Mouse (Mus musculus) small intestine, adult 2 months (tissue): ENCODE results near the gene Aqp2. TPM values are rescaled to one million over a fixed set of nuclear protein-coding genes. Genes with fewer than 3 reads are reported as not detected.
A peak's percentile ranks its signal among the peaks of the same experiment; 100 is the strongest.

Source experiments
- H3K27ac ChIP-seq: fragments of 200-500 bp; 2 replicates; pipeline ENCODE4 v1.5.1; 2012; ENCODE audit warnings: low read depth, low read length, control low read depth, inconsistent platforms; ENCODE audit not compliant: insufficient read depth
- H3K27me3 ChIP-seq: fragments of 200-500 bp; 2 replicates; pipeline ENCODE4 v1.6.1; 2012; ENCODE audit warnings: mild to moderate bottlenecking, moderate library complexity, low read length, inconsistent platforms; ENCODE audit not compliant: control insufficient read depth, insufficient read depth
- H3K36me3 ChIP-seq: fragments of 200-500 bp; 2 replicates; pipeline ENCODE4 v1.6.1; 2012; ENCODE audit warnings: mild to moderate bottlenecking, low read length, control low read depth, inconsistent platforms; ENCODE audit not compliant: control insufficient read depth, insufficient read depth
- H3K4me1 ChIP-seq: fragments of 200-500 bp; 2 replicates; pipeline ENCODE4 v1.6.1; 2012; ENCODE audit warnings: low read length, inconsistent platforms, mixed read lengths; ENCODE audit not compliant: control insufficient read depth, insufficient read depth, insufficient read length
- H3K4me3 ChIP-seq: fragments of 200-500 bp; 2 replicates; pipeline ENCODE4 v1.5.1; 2012; ENCODE audit warnings: low read depth, mild to moderate bottlenecking, control low read depth, inconsistent platforms, low read length, moderate library complexity
- CTCF ChIP-seq: fragments of 200-500 bp; IDR thresholded peaks from 2 replicates; pipeline ENCODE4 v1.5.1; 2012; ENCODE audit warnings: low read depth, mild to moderate bottlenecking, control low read depth, inconsistent platforms, low read length, moderate library complexity, mixed read lengths; ENCODE audit not compliant: insufficient replicate concordance, insufficient read length; ENCODE audit errors: extremely low read depth
- POLR2A ChIP-seq: fragments of 200-500 bp; IDR thresholded peaks from 2 replicates; pipeline ENCODE4 v1.6.1; 2012; ENCODE audit warnings: low read depth, mild to moderate bottlenecking, control low read depth, inconsistent platforms, low read length, moderate library complexity
- WGBS: fragments of 180-500 bp; shearing (Covaris S2); methylation state at CpG from one replicate; pipeline ENCODE4 v1.1.7; 2018; 5-methylcytosine and 5-hydroxymethylcytosine counted together
- polyA plus RNA-seq: library from polyadenylated mRNA; depleted of rRNA; stranded (reverse); fragments of >200 nt; gene quantifications from 2 replicates; pipeline ENCODE4 v1.2.3, GENCODE M21; 2012

Gene Aqp2
- polyA plus RNA-seq, 1 experiment, result not detected

DNA sequence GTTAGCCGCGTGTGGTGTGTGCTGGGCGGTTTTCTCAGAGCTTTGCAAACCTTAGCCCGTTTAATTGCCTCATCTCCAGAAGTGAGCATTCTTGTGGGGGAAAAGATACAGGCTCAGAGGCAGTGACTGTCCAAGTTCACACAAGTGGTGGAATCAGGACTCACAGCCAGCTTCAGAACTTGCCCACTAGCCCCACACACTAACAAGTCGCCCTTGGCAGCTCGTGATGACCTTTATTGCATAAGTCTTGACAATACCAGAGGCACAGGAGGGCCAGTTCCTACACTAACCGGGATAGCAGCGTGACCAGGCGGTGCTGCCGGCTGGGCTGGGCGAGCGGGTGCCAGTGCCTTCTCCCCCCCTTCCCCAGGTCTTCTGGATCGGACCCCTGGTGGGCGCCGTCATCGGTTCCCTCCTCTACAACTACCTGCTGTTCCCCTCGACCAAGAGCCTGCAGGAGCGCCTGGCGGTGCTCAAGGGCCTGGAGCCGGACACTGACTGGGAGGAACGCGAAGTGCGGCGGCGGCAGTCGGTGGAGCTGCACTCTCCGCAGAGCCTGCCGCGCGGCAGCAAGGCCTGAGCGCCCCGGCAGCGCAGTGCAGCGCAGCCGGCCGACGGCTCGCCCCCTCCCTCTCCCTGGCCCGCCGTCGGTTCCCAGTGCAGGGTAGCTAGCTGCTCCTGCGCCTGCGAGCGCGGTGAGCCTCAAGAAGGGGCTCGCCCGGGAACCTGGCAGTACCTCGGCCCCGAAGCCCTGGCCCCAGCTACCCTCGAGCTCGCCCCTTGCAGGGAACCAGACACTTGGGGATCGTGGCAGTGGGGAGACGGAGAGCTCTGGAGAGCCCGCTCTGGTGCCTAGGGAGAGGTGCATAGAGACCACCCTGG lies 4.8 kb downstream of the Aqp2 start:
- peaks cover 9% of the 10 kb centered on the region for H3K4me1 ChIP-seq
- no peaks in the 10 kb centered on the region for H3K36me3 ChIP-seq
- no peak overlapping the region for H3K27ac ChIP-seq
- peaks cover 29% of the 10 kb centered on the region for H3K27me3 ChIP-seq
- WGBS, result 4% methylated on average over 54 of the region's 54 CpGs
- TF ChIP-seq POLR2A (no peak), CTCF (no peak)
- H3K4me3 ChIP-seq, result peak overlapping the region; percentile 39

- no peak overlapping the region for H3K27ac ChIP-seq
- H3K4me3 ChIP-seq, result peak overlapping the region; percentile 39; the same call in 1 of the 2 replicates
- H3K27me3 ChIP-seq, result peaks cover 37% of the 10 kb centered on the region
- 3% methylated on average over 24 of the region's 24 CpGs for WGBS
- TF ChIP-seq CTCF (no peak), POLR2A (no peak)
- peaks cover 9% of the 10 kb centered on the region for H3K4me1 ChIP-seq
- no peaks in the 10 kb centered on the region for H3K36me3 ChIP-seq
Observed at GRCm38 (mm10) chr15:99584407-99585202, 5.8 kb downstream of the Aqp2 start.

DNA sequence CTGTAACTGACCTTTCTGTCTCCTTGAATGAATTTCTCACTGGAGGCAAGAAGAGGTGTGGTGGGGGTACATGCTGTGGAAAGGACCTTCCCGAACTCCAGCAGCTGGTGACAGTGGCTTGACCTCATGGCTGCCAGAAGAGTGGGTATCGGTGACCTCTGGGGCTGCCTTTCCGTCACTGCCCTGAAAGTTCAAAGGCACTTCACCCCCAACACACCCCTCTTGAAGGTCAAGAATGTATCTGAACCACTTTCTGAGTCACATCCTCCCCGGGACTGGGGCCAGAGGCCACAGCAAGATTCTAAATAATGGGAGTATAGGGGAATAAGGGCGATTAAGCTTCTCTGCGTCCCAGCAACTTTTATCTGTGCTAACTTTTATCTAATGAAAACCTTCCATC lies 6.9 kb downstream of the Aqp2 start:
- H3K36me3 ChIP-seq, result no peaks in the 10 kb centered on the region
- 79% methylated on average over 6 of the region's 6 CpGs for WGBS
- H3K4me1 ChIP-seq, result peaks cover 9% of the 10 kb centered on the region
- H3K27ac ChIP-seq, result no peak overlapping the region
- H3K27me3 ChIP-seq, result peaks cover 49% of the 10 kb centered on the region
- no peak overlapping the region for H3K4me3 ChIP-seq
- no peak for TF ChIP-seq CTCF
- no peak for TF ChIP-seq POLR2A

GRCm38 (mm10) chr15:99586525-99586924 lies 7.7 kb downstream of the Aqp2 start:
- Histone ChIP-seq H3K27ac (no peak overlapping the region), H3K4me1 (peaks cover 9% of the 10 kb centered on the region), H3K36me3 (no peaks in the 10 kb centered on the region), H3K27me3 (peaks cover 56% of the 10 kb centered on the region), H3K4me3 (no peak overlapping the region)
- TF ChIP-seq CTCF (no peak), POLR2A (no peak)
- 94% methylated on average over 3 of the region's 3 CpGs for WGBS

GRCm38 (mm10) chr15:99589237-99589636 lies 10.4 kb downstream of the Aqp2 start:
- H3K4me1 ChIP-seq, result peaks cover 4% of the 10 kb centered on the region; the same call in 1 of the 2 replicates
- TF ChIP-seq CTCF (no peak), POLR2A (no peak)
- WGBS, result 14% methylated on average over 9 of the region's 9 CpGs
- peaks cover 44% of the 10 kb centered on the region for H3K27me3 ChIP-seq
- H3K27ac ChIP-seq, result no peak overlapping the region
- H3K4me3 ChIP-seq, result no peak overlapping the region
- no peaks in the 10 kb centered on the region for H3K36me3 ChIP-seq

DNA sequence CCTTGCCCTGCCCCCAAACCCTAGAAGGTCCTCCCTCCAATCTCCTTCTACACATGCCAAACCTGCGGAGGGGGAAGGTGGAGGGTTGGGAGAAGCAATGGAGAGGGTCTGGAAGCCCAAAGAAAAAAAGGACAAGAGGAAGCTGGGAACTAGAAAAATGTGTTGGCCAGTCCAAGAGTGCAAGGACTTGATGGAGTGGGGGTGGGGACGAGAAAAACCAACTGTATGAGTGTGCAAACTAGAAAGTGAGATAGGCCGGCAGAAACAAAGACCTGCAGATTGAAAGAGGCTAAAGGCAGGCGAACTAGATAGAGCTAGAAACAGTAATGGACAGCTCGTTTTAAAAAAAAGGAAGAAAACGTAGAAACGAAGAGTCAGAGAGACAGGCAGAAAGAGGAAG lies 10.8 kb downstream of the Aqp2 start:
- Histone ChIP-seq H3K4me3 (no peak overlapping the region), H3K4me1 (peaks cover 3% of the 10 kb centered on the region; the same call in 1 of the 2 replicates), H3K27ac (no peak overlapping the region), H3K27me3 (peaks cover 42% of the 10 kb centered on the region), H3K36me3 (no peaks in the 10 kb centered on the region)
- whole genome bisulfite sequencing, result 47% methylated on average over 7 of the region's 7 CpGs
- no peak for TF ChIP-seq CTCF
- no peak for TF ChIP-seq POLR2A
